Mouse (Mus musculus) limb, embryonic 15.5 days (tissue): ENCODE measurements around the gene Cpne5. TPM values are rescaled to one million over a fixed set of nuclear protein-coding genes. Genes with fewer than 3 reads are reported as not detected.
"Not testable (repeated sequence)": the region's sequence is repeated elsewhere in the genome, so short reads cannot be mapped to it uniquely, and the experiment has no call there.

ENCODE experiments used
- ATAC-seq: fragments of 200-750 bp; cut with Nextera tagmentation; 2 replicates; pipeline ENCODE4 v1.8.0; 2017; ENCODE audit warnings: low read depth, moderate TSS enrichment; ENCODE audit not compliant: insufficient number of reproducible peaks, low FRiP score, low TSS enrichment
- H3K27ac ChIP-seq: fragments of 300-500 bp; sonication (generic); 2 replicates; pipeline ENCODE4 v1.5.1; 2015; ENCODE audit warnings: moderate library complexity, mild to moderate bottlenecking, inconsistent platforms
- H3K27me3 ChIP-seq: fragments of 300-500 bp; sonication (generic); 2 replicates; pipeline ENCODE4 v1.6.1; 2015; ENCODE audit warnings: inconsistent platforms
- H3K36me3 ChIP-seq: fragments of 300-500 bp; sonication (generic); 2 replicates; pipeline ENCODE4 v1.6.1; 2015; ENCODE audit warnings: inconsistent platforms
- H3K4me1 ChIP-seq: fragments of 300-500 bp; sonication (generic); 2 replicates; pipeline ENCODE4 v1.6.1; 2015; ENCODE audit warnings: inconsistent platforms
- H3K4me2 ChIP-seq: fragments of 300-500 bp; sonication (generic); 2 replicates; pipeline ENCODE4 v1.6.1; 2015; ENCODE audit warnings: mild to moderate bottlenecking, inconsistent platforms
- H3K4me3 ChIP-seq: fragments of 300-500 bp; sonication (generic); 2 replicates; pipeline ENCODE4 v1.5.1; 2015; ENCODE audit warnings: mild to moderate bottlenecking, inconsistent platforms
- H3K9ac ChIP-seq: fragments of 300-500 bp; sonication (generic); 2 replicates; pipeline ENCODE4 v1.6.1; 2015; ENCODE audit warnings: inconsistent platforms
- H3K9me3 ChIP-seq: fragments of 300-500 bp; sonication (generic); 2 replicates; pipeline ENCODE4 v1.6.1; 2016; ENCODE audit warnings: inconsistent platforms
- WGBS: fragments of 180-500 bp; shearing (Covaris S2); methylation state at CpG from one replicate; pipeline ENCODE4 v1.1.7; 2015; 5-methylcytosine and 5-hydroxymethylcytosine counted together
- polyA plus RNA-seq: library from polyadenylated mRNA; unstranded; fragments of >200 nt; fragmentation: Nextera tagmentation; extraction: Ambion mirVana; gene quantifications from 2 replicates; pipeline ENCODE4 v1.2.1, GENCODE M21; 2015

Gene Cpne5
- polyA plus RNA-seq, 1 experiment from 2014 or later = 15.4 TPM

DNA sequence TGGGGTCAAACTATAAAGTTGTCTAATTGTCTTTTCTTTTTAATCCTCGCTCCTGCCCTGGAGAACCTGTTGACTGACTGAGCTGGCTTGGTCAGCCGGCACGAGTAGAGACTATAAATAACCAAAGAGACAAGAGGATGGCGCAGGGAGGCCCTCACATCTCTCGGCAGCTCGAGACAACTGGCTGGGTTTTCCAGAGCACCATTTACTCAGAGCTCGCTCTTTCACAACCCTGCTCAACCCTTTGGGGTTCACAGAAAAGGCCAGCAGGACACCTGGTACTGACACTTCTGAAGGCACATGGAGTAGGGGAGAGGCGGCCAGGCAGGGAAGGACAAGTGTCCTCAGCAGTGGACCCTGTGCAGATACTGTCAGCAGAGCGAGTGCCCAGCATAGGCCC lies 15.7 kb upstream of the Cpne5 start:
- Histone ChIP-seq H3K4me1 (peaks cover 38% of the 10 kb centered on the region), H3K4me2 (no peak overlapping the region), H3K9me3 (no peaks in the 10 kb centered on the region), H3K9ac (no peak overlapping the region), H3K4me3 (no peak overlapping the region), H3K27ac (peak overlapping the region; percentile 54), H3K27me3 (no peaks in the 10 kb centered on the region), H3K36me3 (peaks cover 65% of the 10 kb centered on the region)
- 60% methylated on average over 9 of the region's 9 CpGs for WGBS
- no peak for ATAC-seq

DNA sequence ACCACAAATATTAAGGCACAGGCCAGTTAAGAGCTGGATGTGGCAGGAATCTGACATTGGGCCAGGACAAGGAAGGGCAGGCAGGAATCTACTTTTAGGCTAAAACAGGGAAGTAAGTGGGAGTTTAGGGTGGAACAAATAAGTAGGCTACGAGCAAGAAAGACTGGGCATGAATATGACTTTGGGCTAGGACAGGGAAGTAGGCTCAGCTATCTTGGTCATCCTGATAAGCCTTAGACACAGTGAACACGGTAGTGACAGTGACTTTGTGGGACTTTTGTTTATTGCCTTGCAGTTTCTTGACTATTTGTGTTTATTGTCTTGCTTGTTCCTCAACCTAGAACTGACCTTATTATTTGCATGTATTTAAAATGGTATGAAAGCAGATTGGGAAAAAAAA lies 15.3 kb upstream of the Cpne5 start:
- H3K4me1 ChIP-seq = peaks cover 34% of the 10 kb centered on the region

DNA sequence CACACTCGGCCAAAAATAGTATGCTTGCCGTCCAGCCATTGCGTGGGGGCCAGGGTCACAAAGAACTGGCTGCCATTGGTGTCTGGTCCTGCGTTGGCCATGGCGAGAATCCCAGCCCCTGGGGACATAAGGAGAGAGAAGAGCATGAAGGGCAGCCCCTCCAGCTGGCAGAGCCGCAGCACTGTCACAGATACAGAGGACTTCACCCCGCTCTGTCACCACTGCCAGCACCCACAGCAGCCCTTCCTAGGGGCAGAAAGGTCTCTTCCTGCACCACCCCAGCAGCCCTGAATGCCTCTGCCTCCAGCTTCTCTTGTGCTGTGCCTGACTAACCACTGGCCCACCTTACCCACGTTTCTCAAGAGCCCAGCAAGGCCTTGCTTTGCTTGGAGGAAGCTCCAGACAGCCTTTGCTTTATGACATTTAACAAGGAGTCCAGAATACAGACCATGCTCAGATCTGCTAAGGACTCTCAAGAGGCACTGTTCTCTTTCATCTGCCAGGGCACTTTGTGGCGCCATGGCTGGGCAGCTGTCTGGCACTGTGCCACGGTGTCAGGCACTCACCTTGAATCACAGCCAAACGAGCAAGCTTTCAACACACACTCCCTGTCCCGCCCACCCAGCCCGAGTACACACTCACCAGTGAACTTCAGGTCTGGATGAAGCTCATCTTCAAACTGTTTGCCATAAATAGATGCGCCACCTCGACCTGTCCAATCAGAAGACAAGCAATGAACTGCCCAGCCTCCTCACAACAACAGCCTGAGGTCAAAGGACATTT lies 13.8 kb upstream of the Cpne5 start:
- no peak overlapping the region for H3K9ac ChIP-seq
- H3K27me3 ChIP-seq = no peaks in the 10 kb centered on the region
- no peak overlapping the region for H3K4me2 ChIP-seq
- H3K9me3 ChIP-seq = no peaks in the 10 kb centered on the region
- H3K4me1 ChIP-seq = peaks cover 28% of the 10 kb centered on the region
- no peak overlapping the region for H3K4me3 ChIP-seq
- peaks cover 51% of the 10 kb centered on the region for H3K36me3 ChIP-seq
- WGBS = 60% methylated on average over 15 of the region's 15 CpGs
- no peak overlapping the region for H3K27ac ChIP-seq
- peak; percentile 38; the same call in 1 of the 2 replicates for ATAC-seq

More for the DNA sequence above, 15.3 kb upstream of the Cpne5 start:
- no peaks in the 10 kb centered on the region for H3K27me3 ChIP-seq
- H3K36me3 ChIP-seq = peaks cover 64% of the 10 kb centered on the region
- no peak overlapping the region for H3K27ac ChIP-seq
- H3K4me3 ChIP-seq = no peak overlapping the region
- no peak for ATAC-seq
- no peaks in the 10 kb centered on the region for H3K9me3 ChIP-seq
- H3K4me2 ChIP-seq = no peak overlapping the region
- WGBS = 79% methylated on average over 2 of the region's 2 CpGs
- no peak overlapping the region for H3K9ac ChIP-seq

DNA sequence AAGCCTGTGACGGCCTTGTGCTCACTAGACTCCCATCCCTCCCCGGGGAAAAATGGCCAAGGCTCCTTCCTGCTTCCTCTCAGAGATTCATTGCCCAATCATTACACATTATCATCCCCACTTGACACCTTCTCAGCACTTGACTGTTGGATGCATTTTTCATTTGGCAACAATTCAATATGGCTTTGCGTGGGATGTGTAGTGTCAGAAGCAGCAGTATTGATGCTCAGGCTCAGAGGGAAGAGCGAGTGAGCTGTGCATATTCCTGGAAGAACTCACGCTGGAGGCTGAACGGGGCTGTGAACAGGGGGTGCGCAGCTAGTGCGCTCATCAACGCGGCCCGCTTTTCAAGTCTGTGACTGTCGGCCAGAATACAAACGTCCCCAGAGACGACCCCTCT lies 13.0 kb upstream of the Cpne5 start:
- H3K9ac ChIP-seq, H3K27me3 ChIP-seq, H3K27ac ChIP-seq, ATAC-seq, H3K9me3 ChIP-seq, H3K4me3 ChIP-seq, H3K4me2 ChIP-seq: not testable (repeated sequence)
- peaks cover 45% of the 10 kb centered on the region for H3K36me3 ChIP-seq
- H3K4me1 ChIP-seq = peaks cover 33% of the 10 kb centered on the region
- WGBS = 86% methylated on average over 14 of the region's 14 CpGs

DNA sequence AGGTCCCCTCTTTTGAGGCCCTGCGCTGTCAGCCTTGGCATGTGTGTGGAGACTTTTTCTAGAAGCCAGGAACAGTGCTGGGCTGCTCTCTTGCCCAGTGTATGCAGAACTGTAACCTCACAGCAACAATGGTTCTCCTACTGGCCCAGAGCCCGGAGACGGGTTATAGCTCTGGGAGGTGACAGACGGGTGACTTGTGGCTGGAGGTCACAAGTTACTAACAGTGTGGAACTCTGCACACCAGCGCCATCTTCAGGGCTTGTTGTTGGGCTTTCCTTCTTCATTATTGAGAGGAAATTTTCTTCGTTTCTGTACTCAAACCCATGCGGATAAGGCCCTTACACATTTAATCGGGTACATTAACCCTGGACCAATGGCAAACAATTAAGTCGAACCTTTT lies 11.5 kb upstream of the Cpne5 start:
- Histone ChIP-seq H3K9ac (no peak overlapping the region), H3K36me3 (peaks cover 38% of the 10 kb centered on the region), H3K27me3 (no peaks in the 10 kb centered on the region), H3K27ac (no peak overlapping the region), H3K9me3 (no peaks in the 10 kb centered on the region), H3K4me3 (no peak overlapping the region), H3K4me2 (no peak overlapping the region), H3K4me1 (peaks cover 46% of the 10 kb centered on the region)
- WGBS = 59% methylated on average over 9 of the region's 9 CpGs
- no peak for ATAC-seq

DNA sequence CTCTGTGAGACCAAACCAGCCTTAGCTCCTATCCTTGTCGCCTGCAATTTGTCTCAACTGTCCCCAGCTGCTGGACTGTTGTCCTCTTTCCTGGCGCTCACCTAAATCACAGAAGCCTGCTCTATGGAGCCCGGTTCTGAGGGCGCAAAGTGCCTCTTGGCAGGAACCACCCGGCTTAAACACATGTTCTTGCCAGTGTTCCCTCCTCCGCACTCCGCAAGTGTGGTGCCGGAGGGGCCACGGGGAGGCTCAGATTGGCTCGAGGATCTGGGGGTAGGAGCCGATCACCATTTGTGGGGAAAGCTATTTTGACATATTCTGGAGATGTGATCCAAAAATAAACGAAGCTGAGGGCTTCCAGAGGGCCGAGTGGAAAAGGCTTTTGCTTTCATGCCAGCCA lies 9.9 kb upstream of the Cpne5 start:
- Histone ChIP-seq H3K4me2 (no peak overlapping the region), H3K27me3 (no peaks in the 10 kb centered on the region), H3K27ac (0 out of 2 replicates have a peak overlapping the region, but pooled peaks have one; percentile 13), H3K36me3 (peaks cover 29% of the 10 kb centered on the region), H3K4me3 (no peak overlapping the region), H3K4me1 (peaks cover 42% of the 10 kb centered on the region), H3K9ac (no peak overlapping the region), H3K9me3 (no peaks in the 10 kb centered on the region)
- no peak for ATAC-seq
- 62% methylated on average over 13 of the region's 13 CpGs for WGBS

DNA sequence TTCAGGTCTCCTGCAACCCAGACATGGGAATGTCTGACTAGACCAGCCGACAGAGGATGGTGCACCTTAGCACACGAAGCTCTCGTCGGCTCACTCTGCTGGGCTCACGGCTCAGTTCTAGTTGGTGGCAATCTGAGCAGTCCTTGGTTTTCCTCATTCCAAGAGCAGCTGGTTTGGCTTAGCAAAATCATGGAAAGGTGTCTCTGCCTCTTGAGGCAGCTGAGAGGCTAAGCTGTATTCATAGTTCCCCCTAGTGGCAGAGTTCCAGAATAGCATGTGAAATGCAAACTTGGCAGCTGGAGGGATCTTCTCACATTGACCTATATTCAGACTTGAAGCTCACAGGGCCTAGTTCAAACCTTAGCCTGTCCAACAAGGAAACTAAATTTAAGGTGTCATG lies 8.6 kb upstream of the Cpne5 start:
- 12% methylated on average over 5 of the region's 5 CpGs for WGBS
- H3K9me3 ChIP-seq = no peaks in the 10 kb centered on the region
- H3K27me3 ChIP-seq = 0 out of 2 replicates have a peak, but pooled peaks cover 3% of the 10 kb centered on the region
- ATAC-seq = no peak
- peaks cover 32% of the 10 kb centered on the region for H3K4me1 ChIP-seq
- no peak overlapping the region for H3K4me3 ChIP-seq
- H3K4me2 ChIP-seq = no peak overlapping the region
- H3K9ac ChIP-seq = no peak overlapping the region
- no peak overlapping the region for H3K27ac ChIP-seq
- peaks cover 27% of the 10 kb centered on the region for H3K36me3 ChIP-seq

DNA sequence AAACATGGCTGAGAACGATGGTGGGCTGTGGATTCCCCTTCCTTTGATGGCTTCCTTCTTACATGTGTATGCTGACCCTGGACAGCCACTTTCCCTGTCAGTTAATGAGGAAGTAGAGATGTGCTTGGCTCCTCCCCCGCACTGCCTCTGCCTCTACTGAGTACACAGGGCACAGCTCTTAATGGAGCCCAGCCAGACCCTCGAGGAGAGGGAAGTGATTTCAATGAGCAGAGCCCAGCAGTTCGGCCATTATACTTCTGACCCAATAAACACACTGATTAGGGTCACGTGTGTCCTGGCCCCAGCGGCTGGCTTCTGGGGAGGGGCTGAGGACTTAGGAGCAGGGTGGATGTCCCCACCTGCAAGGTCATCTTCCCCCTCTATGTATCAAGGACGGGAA lies 7.8 kb upstream of the Cpne5 start:
- Histone ChIP-seq H3K4me2 (no peak overlapping the region), H3K4me1 (peaks cover 26% of the 10 kb centered on the region), H3K4me3 (no peak overlapping the region), H3K36me3 (peaks cover 18% of the 10 kb centered on the region), H3K27me3 (0 out of 2 replicates have a peak, but pooled peaks cover 3% of the 10 kb centered on the region), H3K9me3 (no peaks in the 10 kb centered on the region), H3K9ac (no peak overlapping the region), H3K27ac (no peak overlapping the region)
- 40% methylated on average over 7 of the region's 7 CpGs for WGBS
- ATAC-seq = no peak

DNA sequence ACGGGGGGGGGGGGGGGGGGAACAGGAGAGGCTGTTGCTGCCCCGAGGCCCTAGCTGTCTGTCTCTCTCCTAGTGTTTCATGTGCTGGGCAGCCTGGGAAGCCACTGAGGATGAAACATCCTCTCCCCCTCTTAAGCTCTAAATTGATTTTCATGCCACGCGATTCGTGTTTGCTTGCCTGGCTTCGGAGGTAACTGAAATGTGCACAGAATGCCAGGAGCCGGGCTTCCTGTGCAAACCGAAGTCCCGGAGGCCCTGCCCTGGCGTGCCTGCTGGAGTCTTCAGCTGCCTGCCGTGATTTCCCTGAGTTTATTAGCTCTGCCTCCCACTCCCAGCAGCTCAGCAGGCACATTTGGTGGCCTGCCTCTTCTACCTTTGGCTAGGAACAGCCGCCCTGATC lies 6.9 kb upstream of the Cpne5 start:
- Histone ChIP-seq H3K27ac (no peak overlapping the region), H3K4me2 (no peak overlapping the region), H3K9me3 (no peaks in the 10 kb centered on the region), H3K4me1 (peaks cover 24% of the 10 kb centered on the region), H3K36me3 (peaks cover 10% of the 10 kb centered on the region), H3K27me3 (0 out of 2 replicates have a peak, but pooled peaks cover 3% of the 10 kb centered on the region), H3K4me3 (no peak overlapping the region), H3K9ac (no peak overlapping the region)
- WGBS = 8% methylated on average over 12 of the region's 12 CpGs
- no peak for ATAC-seq

DNA sequence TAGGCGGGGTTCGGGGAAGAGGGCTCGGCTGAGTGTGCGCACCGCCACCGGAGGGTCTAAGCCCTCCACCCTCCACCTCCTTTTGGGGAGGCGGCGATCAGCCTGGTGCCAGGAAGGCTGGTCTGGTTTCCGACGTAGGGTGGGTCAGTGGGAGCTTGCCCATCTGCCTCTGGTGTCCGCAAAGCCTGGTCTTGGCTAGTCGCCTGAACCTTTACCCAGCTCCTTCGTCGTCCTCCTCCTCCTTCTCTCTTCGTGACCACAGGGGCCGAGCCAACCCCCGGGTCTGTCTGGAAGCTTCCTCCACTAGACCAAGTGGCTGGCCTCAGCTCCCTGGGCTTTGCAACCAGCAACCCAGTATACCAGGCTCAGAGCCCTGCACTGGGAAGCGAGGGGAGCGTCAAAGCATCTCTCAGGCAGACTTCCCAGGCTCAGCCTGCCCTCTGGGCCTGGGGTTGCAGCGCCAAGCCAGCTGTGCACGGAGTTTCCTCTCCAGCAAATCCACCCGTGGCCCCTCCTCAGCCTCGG lies 516 bp upstream of the Cpne5 start:
- peaks cover 29% of the 10 kb centered on the region for H3K4me1 ChIP-seq
- ATAC-seq = no peak
- WGBS = 2% methylated on average over 23 of the region's 23 CpGs
- H3K27ac ChIP-seq = no peak overlapping the region
- H3K9ac ChIP-seq = peak overlapping the region; percentile 48
- no peaks in the 10 kb centered on the region for H3K9me3 ChIP-seq
- peak overlapping the region; percentile 62 for H3K4me3 ChIP-seq
- H3K36me3 ChIP-seq = no peaks in the 10 kb centered on the region
- peaks cover 26% of the 10 kb centered on the region for H3K27me3 ChIP-seq
- peak overlapping the region; percentile 99 for H3K4me2 ChIP-seq

DNA sequence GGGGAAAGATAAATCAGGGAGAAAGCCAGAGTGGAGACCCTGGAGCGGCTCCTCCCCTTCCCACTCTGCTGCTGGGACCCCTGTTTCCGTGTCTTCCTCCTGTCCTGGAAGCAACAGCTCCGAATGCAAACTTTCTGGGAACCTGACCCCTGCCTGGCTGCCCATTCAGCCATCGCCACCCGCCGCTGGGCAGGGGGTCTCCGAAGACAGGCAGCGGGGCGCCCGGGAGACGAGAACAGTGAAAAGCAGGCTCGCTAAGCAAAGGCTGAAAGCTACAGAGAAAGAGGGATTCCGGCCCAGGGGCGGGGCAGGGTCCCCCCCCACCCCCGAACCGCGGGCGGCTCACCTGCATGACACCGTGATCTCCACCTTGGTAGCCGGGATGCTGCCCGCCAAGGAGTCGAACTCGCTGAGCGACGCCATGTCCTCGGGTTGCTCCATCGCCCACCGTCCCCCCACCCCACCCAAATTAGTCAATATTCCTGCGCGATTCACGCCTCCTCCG lies 648 bp downstream of the Cpne5 start:
- Histone ChIP-seq H3K27ac (no peak overlapping the region), H3K9me3 (no peaks in the 10 kb centered on the region), H3K4me1 (peaks cover 34% of the 10 kb centered on the region), H3K36me3 (no peaks in the 10 kb centered on the region), H3K4me3 (peak overlapping the region; percentile 62), H3K4me2 (peak overlapping the region; percentile 99), H3K27me3 (peaks cover 23% of the 10 kb centered on the region), H3K9ac (peak overlapping the region; percentile 48)
- no peak for ATAC-seq
- WGBS = under 1% methylated on average over 32 of the region's 32 CpGs

DNA sequence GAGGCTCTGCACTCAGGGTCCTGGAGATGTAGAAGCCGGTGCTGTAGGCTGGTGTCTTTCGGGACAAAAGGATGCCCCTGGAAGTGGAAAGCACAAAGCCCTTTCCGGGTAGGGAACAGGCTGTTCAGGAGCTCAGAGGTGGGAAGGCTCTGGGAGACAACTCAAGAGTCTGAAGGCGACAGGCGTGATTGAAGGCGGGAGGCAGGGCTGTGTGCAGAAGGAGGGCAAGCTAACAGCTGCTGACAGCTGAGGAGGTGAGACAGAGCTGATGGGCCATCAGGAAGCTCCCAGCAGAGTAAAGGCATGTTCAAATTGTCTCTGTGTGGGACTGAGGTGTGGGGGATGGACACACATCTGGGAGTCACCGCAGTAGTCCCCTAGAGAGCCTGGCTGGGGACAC lies 1.9 kb downstream of the Cpne5 start:
- Histone ChIP-seq H3K27ac (no peak overlapping the region), H3K4me1 (peaks cover 34% of the 10 kb centered on the region), H3K9ac (no peak overlapping the region), H3K9me3 (no peaks in the 10 kb centered on the region), H3K36me3 (no peaks in the 10 kb centered on the region), H3K4me2 (0 out of 2 replicates have a peak overlapping the region, but pooled peaks have one; percentile 99), H3K27me3 (peaks cover 23% of the 10 kb centered on the region), H3K4me3 (peak overlapping the region; percentile 62; the same call in 1 of the 2 replicates)
- ATAC-seq = no peak
- WGBS = 60% methylated on average over 7 of the region's 7 CpGs
